Mouse (Mus musculus) heart, embryonic 14.5 days (tissue): ENCODE measurements around the gene Utp18. TPM values are rescaled to one million over a fixed set of nuclear protein-coding genes. Genes with fewer than 3 reads are reported as not detected.

ENCODE experiments used
- polyA plus RNA-seq: library from polyadenylated mRNA; unstranded; fragments of >200 nt; fragmentation: Nextera tagmentation; extraction: Ambion mirVana; gene quantifications from 2 replicates; pipeline ENCODE4 v1.2.1, GENCODE M21; 2014

Utp18 gene
- polyA plus RNA-seq, 1 experiment from 2014 or later = 18.6 TPM

Other genes with a start within 250 kb of the Utp18 start
- 16.0 and 16.4 TPM in 2 replicates for gene Mbtd1, start 86 bp upstream of the Utp18 start, polyA plus RNA-seq
- 396 and 422 TPM in 2 replicates for gene Nme2, start 70.5 kb upstream of the Utp18 start, polyA plus RNA-seq
- 237 and 241 TPM in 2 replicates for gene Gm20390, start 82.5 kb upstream of the Utp18 start, polyA plus RNA-seq
- gene Nme1, start 82.8 kb upstream of the Utp18 start, polyA plus RNA-seq = 93.3 and 94.9 TPM in 2 replicates
- 54.5 and 63.8 TPM in 2 replicates for gene Spag9, start 110.3 kb upstream of the Utp18 start, polyA plus RNA-seq